Mouse (Mus musculus) midbrain, embryonic 11.5 days (tissue): ENCODE measurements at regions not wholly inside any gene's neighbourhood (a gene's known extent, or its start where the extent isn't known, plus 50 kb on each side); places are given as distances from the start of the nearest gene placed in this dataset.
A peak's percentile ranks its signal among the peaks of the same experiment; 100 is the strongest.

Source experiments
- ATAC-seq: fragments of 200-750 bp; cut with Nextera tagmentation; 2 replicates; pipeline ENCODE4 v1.8.0; 2017; ENCODE audit warnings: moderate TSS enrichment, moderate library complexity; ENCODE audit not compliant: low FRiP score
- DNase-seq: peaks from one replicate; pipeline ENCODE4 v3.0.0; 2015; ENCODE audit warnings: low spot score; ENCODE audit errors: missing footprints
- H3K27ac ChIP-seq: fragments of 300-500 bp; sonication (generic); 2 replicates; pipeline ENCODE4 v1.5.1; 2014; ENCODE audit warnings: low read depth, low read length
- H3K27me3 ChIP-seq: fragments of 300-500 bp; sonication (generic); 2 replicates; pipeline ENCODE4 v1.6.1; 2014; ENCODE audit warnings: mild to moderate bottlenecking, low read length, moderate library complexity, mixed read lengths; ENCODE audit not compliant: control insufficient read depth, insufficient read depth
- H3K36me3 ChIP-seq: fragments of 300-500 bp; sonication (generic); 2 replicates; pipeline ENCODE4 v1.6.1; 2014; ENCODE audit warnings: mild to moderate bottlenecking, low read length, moderate library complexity, mixed read lengths; ENCODE audit not compliant: control insufficient read depth, insufficient read depth
- H3K4me1 ChIP-seq: fragments of 300-500 bp; sonication (generic); 2 replicates; pipeline ENCODE4 v1.6.1; 2014; ENCODE audit warnings: low read length; ENCODE audit not compliant: control insufficient read depth, insufficient read depth
- H3K4me2 ChIP-seq: fragments of 300-500 bp; sonication (generic); 2 replicates; pipeline ENCODE4 v1.6.1; 2014; ENCODE audit warnings: mild to moderate bottlenecking, moderate library complexity
- H3K4me3 ChIP-seq: fragments of 300-500 bp; sonication (generic); 2 replicates; pipeline ENCODE4 v1.5.1; 2014; ENCODE audit warnings: low read depth, low read length
- H3K9ac ChIP-seq: fragments of 300-500 bp; sonication (generic); 2 replicates; pipeline ENCODE4 v1.6.1; 2014; ENCODE audit warnings: low read length
- H3K9me3 ChIP-seq: fragments of 300-500 bp; sonication (generic); 2 replicates; pipeline ENCODE4 v1.6.1; 2016; ENCODE audit warnings: low read length; ENCODE audit not compliant: control insufficient read depth
- WGBS: fragments of 180-500 bp; shearing (Covaris S2); extraction: QIAGEN DNeasy Blood & Tissue Kit; methylation state at CpG from one replicate; pipeline ENCODE4 v1.1.7; 2014; 5-methylcytosine and 5-hydroxymethylcytosine counted together

GRCm38 (mm10) chr14:101382838-101383237 is 182.7 kb upstream of the Prr30 start:
- no peak overlapping the region for H3K4me2 ChIP-seq
- ATAC-seq (no peak), DNase-seq (no peak)
- no peak overlapping the region for H3K4me3 ChIP-seq
- H3K27ac ChIP-seq, result no peak overlapping the region
- no peaks in the 10 kb centered on the region for H3K27me3 ChIP-seq
- H3K4me1 ChIP-seq, result no peaks in the 10 kb centered on the region
- H3K36me3 ChIP-seq, result no peaks in the 10 kb centered on the region
- H3K9ac ChIP-seq, result no peak overlapping the region
- no peaks in the 10 kb centered on the region for H3K9me3 ChIP-seq
- 80% methylated on average over 6 of the region's 6 CpGs for WGBS

GRCm38 (mm10) chr14:101381943-101382342 is 181.8 kb upstream of the Prr30 start:
- H3K36me3 ChIP-seq, result no peaks in the 10 kb centered on the region
- no peak overlapping the region for H3K4me2 ChIP-seq
- H3K9me3 ChIP-seq, result no peaks in the 10 kb centered on the region
- H3K4me3 ChIP-seq, result no peak overlapping the region
- 78% methylated on average over 2 of the region's 2 CpGs for WGBS
- ATAC-seq (no peak), DNase-seq (no peak)
- no peak overlapping the region for H3K27ac ChIP-seq
- no peak overlapping the region for H3K9ac ChIP-seq
- H3K27me3 ChIP-seq, result no peaks in the 10 kb centered on the region
- H3K4me1 ChIP-seq, result no peaks in the 10 kb centered on the region

DNA sequence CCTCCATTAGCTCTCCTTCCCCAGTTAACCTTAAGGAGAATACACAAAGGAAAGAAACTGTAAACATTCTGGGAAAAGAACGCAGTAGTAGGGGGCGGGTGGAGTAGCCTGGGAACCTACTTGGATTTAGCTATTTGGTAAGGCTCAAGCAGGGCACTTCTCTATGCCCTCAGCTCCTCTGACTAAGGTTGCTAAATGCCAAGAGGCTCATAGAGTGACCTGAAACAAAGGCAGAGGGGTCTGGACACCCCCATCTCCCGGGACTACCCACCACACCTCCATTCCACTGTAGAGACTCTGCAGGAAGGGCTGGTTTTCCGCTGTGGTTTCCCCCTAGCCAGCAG is 179.5 kb upstream of the Prr30 start:
- 47% methylated on average over 4 of the region's 4 CpGs for WGBS
- no peaks in the 10 kb centered on the region for H3K4me1 ChIP-seq
- no peaks in the 10 kb centered on the region for H3K36me3 ChIP-seq
- no peaks in the 10 kb centered on the region for H3K27me3 ChIP-seq
- no peak overlapping the region for H3K27ac ChIP-seq
- DNase-seq (no peak), ATAC-seq (peak; percentile 40)
- no peaks in the 10 kb centered on the region for H3K9me3 ChIP-seq
- no peak overlapping the region; the same call in 1 of the 2 replicates for H3K4me2 ChIP-seq
- H3K4me3 ChIP-seq, result no peak overlapping the region
- H3K9ac ChIP-seq, result peak overlapping the region; percentile 1; the same call in 1 of the 2 replicates

- Histone ChIP-seq H3K27ac (no peak overlapping the region), H3K9me3 (no peaks in the 10 kb centered on the region), H3K4me3 (peak overlapping the region; percentile 14; the same call in 1 of the 2 replicates), H3K4me1 (no peaks in the 10 kb centered on the region), H3K4me2 (peak overlapping the region; percentile 39), H3K36me3 (no peaks in the 10 kb centered on the region), H3K27me3 (no peaks in the 10 kb centered on the region), H3K9ac (peak overlapping the region; percentile 48)
- ATAC-seq (peak; percentile 92), DNase-seq (peak; percentile 99)
- WGBS, result 23% methylated on average over 21 of the region's 21 CpGs
Measured at GRCm38 (mm10) chr14:101378965-101379662, 179.0 kb upstream of the Prr30 start.

- no peaks in the 10 kb centered on the region for H3K9me3 ChIP-seq
- 67% methylated on average over 8 of the region's 8 CpGs for WGBS
- DNase-seq (peak; percentile 86), ATAC-seq (peak; percentile 19; the same call in 1 of the 2 replicates)
- H3K4me3 ChIP-seq, result no peak overlapping the region
- no peak overlapping the region for H3K4me2 ChIP-seq
- no peaks in the 10 kb centered on the region for H3K27me3 ChIP-seq
- H3K36me3 ChIP-seq, result no peaks in the 10 kb centered on the region
- no peaks in the 10 kb centered on the region for H3K4me1 ChIP-seq
- no peak overlapping the region for H3K27ac ChIP-seq
- H3K9ac ChIP-seq, result no peak overlapping the region; the same call in 1 of the 2 replicates
Measured at GRCm38 (mm10) chr14:101378545-101378944, 178.4 kb upstream of the Prr30 start.

DNA sequence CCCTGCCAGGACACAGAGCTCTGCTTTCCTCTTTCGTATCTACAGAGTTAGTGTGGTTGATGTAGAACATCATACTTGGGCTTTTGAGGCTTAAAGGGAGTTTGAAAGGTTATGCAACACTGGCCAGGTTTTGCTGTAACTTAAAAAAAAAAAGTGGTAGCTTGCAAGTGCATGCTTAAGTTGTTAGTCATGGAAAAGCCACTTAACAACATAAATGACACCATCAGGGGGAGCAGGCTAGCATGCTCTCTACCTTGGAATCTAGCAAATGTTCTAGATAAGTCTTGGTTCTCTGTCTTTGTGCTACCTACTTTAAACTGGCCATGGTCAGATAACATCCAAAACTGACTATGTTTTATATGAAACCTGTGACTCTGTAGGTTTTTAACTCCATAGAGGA is 176.6 kb upstream of the Prr30 start:
- ATAC-seq, result no peak
- Histone ChIP-seq H3K4me2 (no peak overlapping the region), H3K27me3 (no peaks in the 10 kb centered on the region), H3K9ac (no peak overlapping the region), H3K9me3 (no peaks in the 10 kb centered on the region), H3K27ac (no peak overlapping the region), H3K36me3 (no peaks in the 10 kb centered on the region), H3K4me1 (no peaks in the 10 kb centered on the region), H3K4me3 (no peak overlapping the region)
- no peak for DNase-seq
- 97% methylated on average over 1 of the region's 1 CpGs for WGBS

GRCm38 (mm10) chr14:101375833-101376232 is 175.7 kb upstream of the Prr30 start:
- Histone ChIP-seq H3K4me2 (no peak overlapping the region), H3K9ac (no peak overlapping the region), H3K4me1 (no peaks in the 10 kb centered on the region), H3K4me3 (no peak overlapping the region), H3K27ac (no peak overlapping the region), H3K27me3 (no peaks in the 10 kb centered on the region), H3K9me3 (no peaks in the 10 kb centered on the region), H3K36me3 (no peaks in the 10 kb centered on the region)
- DNase-seq, result no peak
- 58% methylated on average over 6 of the region's 6 CpGs for WGBS
- ATAC-seq, result no peak

DNA sequence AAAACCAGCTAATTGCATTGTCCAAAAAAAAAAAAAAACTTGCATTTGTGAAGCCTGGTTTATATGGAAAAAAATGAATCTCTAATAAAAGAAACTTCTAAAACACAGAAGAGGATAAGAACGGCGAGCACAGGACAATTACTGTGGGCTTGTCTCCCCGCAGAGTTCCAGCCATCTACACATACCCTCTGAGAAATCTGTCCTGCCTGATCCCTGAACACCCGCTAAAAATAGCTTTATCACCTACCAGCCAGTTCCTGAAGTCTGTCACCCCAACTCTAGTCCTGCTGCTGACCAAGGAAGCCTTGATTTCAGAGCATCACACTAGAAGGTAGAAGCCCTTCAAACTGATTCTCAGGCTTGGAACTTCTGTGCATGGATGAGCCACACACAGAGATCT is 173.7 kb upstream of the Prr30 start:
- Histone ChIP-seq H3K4me1 (no peaks in the 10 kb centered on the region), H3K36me3 (no peaks in the 10 kb centered on the region), H3K27ac (no peak overlapping the region), H3K4me3 (no peak overlapping the region), H3K9ac (no peak overlapping the region), H3K9me3 (no peaks in the 10 kb centered on the region), H3K4me2 (no peak overlapping the region), H3K27me3 (no peaks in the 10 kb centered on the region)
- 95% methylated on average over 4 of the region's 4 CpGs for WGBS
- ATAC-seq, result no peak
- no peak for DNase-seq

GRCm38 (mm10) chr14:101359860-101360259 is 159.7 kb upstream of the Prr30 start:
- 86% methylated on average over 2 of the region's 2 CpGs for WGBS
- no peak for ATAC-seq

More at GRCm38 (mm10) chr14:101359860-101360259, 159.7 kb upstream of the Prr30 start:
- H3K4me1 ChIP-seq, result no peaks in the 10 kb centered on the region
- H3K9ac ChIP-seq, result no peak overlapping the region
- H3K4me2 ChIP-seq, result no peak overlapping the region
- H3K9me3 ChIP-seq, result no peaks in the 10 kb centered on the region
- no peak overlapping the region for H3K27ac ChIP-seq
- H3K4me3 ChIP-seq, result no peak overlapping the region
- H3K27me3 ChIP-seq, result no peaks in the 10 kb centered on the region
- DNase-seq, result no peak
- no peaks in the 10 kb centered on the region for H3K36me3 ChIP-seq
